32 mouse cellular contexts compared by ENCODE assay signal in genomic region chr5:47751907-47752306, GRCm38 (mm10).
"Had no signal": no experiment of that assay in that cellular context is flagged by ENCODE, and none has a peak within 500 bp of the region (broad histone marks: within the 10 kb centered on the region; RNA-seq: fewer than 3 reads in every experiment).

No protein-coding gene starts in this region.

- H3K4me3 ChIP-seq: limb, embryonic 10.5 days; limb, embryonic 12.5 days; limb, embryonic 13.5 days; limb, embryonic 15.5 days; liver, embryonic 12.5 days; liver, embryonic 13.5 days; liver, embryonic 15.5 days; lung, embryonic 15.5 days; megakaryocyte, embryonic 14.5 days; midbrain, embryonic 10.5 days; midbrain, embryonic 12.5 days; midbrain, embryonic 13.5 days; midbrain, embryonic 15.5 days; myocyte; neural tube, embryonic 12.5 days had no signal

- ATAC-seq: liver, embryonic 12.5 days; liver, postnatal 0 days; lung, postnatal 0 days; midbrain, embryonic 13.5 days; midbrain, embryonic 15.5 days; midbrain, embryonic 16.5 days had no signal

- H3K36me3 ChIP-seq: limb, embryonic 10.5 days; limb, embryonic 12.5 days; limb, embryonic 13.5 days; limb, embryonic 15.5 days; liver, embryonic 12.5 days; liver, embryonic 13.5 days; liver, embryonic 15.5 days; lung, embryonic 15.5 days; midbrain, embryonic 10.5 days; midbrain, embryonic 12.5 days; midbrain, embryonic 13.5 days; midbrain, embryonic 15.5 days; neural tube, embryonic 12.5 days had no signal

- H3K4me2 ChIP-seq: limb, embryonic 12.5 days; limb, embryonic 13.5 days; limb, embryonic 15.5 days; liver, embryonic 11.5 days; liver, embryonic 12.5 days; liver, embryonic 13.5 days; liver, embryonic 15.5 days; lung, embryonic 14.5 days; lung, embryonic 15.5 days; midbrain, embryonic 11.5 days; midbrain, embryonic 12.5 days; midbrain, embryonic 13.5 days; midbrain, embryonic 15.5 days; neural tube, embryonic 12.5 days had no signal

- H3K9ac ChIP-seq: limb, embryonic 12.5 days; limb, embryonic 13.5 days; limb, embryonic 15.5 days; liver, embryonic 12.5 days; liver, embryonic 13.5 days; liver, embryonic 14.5 days; liver, embryonic 15.5 days; liver, postnatal 0 days; lung, embryonic 14.5 days; lung, embryonic 15.5 days; midbrain, embryonic 12.5 days; midbrain, embryonic 13.5 days; midbrain, embryonic 15.5 days; neural tube, embryonic 12.5 days had no signal

- H3K9me3 ChIP-seq: limb, embryonic 10.5 days; limb, embryonic 12.5 days; limb, embryonic 13.5 days; limb, embryonic 15.5 days; liver, embryonic 12.5 days; liver, embryonic 13.5 days; liver, embryonic 15.5 days; lung, embryonic 15.5 days; megakaryocyte, embryonic 14.5 days; midbrain, embryonic 10.5 days; midbrain, embryonic 12.5 days; midbrain, embryonic 13.5 days; midbrain, embryonic 15.5 days; neural tube, embryonic 12.5 days had no signal

- DNase-seq: left cerebral cortex, postnatal 4 days; liver; liver, embryonic 13.5 days; liver, postnatal 0 days; lung, adult 18-20 months; lung, adult 2 months; lung, embryonic 14.5 days; lung, postnatal 10 days; lung, postnatal 14 days; lung, postnatal 36 days; lung, postnatal 4 days; midbrain, embryonic 14.5 days had no signal

- H3K4me1 ChIP-seq: limb, embryonic 10.5 days; limb, embryonic 12.5 days; limb, embryonic 13.5 days; limb, embryonic 15.5 days; liver, embryonic 12.5 days; liver, embryonic 13.5 days; liver, embryonic 15.5 days; lung, embryonic 15.5 days; megakaryocyte, embryonic 14.5 days; midbrain, embryonic 10.5 days; midbrain, embryonic 12.5 days; midbrain, embryonic 13.5 days; midbrain, embryonic 15.5 days; neural tube, embryonic 12.5 days had no signal

- H3K27me3 ChIP-seq: limb, embryonic 12.5 days; limb, embryonic 13.5 days; limb, embryonic 15.5 days; liver, embryonic 12.5 days; liver, embryonic 13.5 days; liver, embryonic 15.5 days; lung, embryonic 15.5 days; megakaryocyte, embryonic 14.5 days; midbrain, embryonic 12.5 days; midbrain, embryonic 13.5 days; midbrain, embryonic 15.5 days; neural tube, embryonic 12.5 days had no signal

- H3K27ac ChIP-seq: limb, embryonic 10.5 days; limb, embryonic 12.5 days; limb, embryonic 13.5 days; limb, embryonic 15.5 days; liver, embryonic 12.5 days; liver, embryonic 13.5 days; liver, embryonic 14.5 days; liver, embryonic 15.5 days; lung, embryonic 15.5 days; macrophage; midbrain, embryonic 10.5 days; midbrain, embryonic 12.5 days; midbrain, embryonic 13.5 days; midbrain, embryonic 15.5 days; neural tube, embryonic 12.5 days had no signal
